Mouse (Mus musculus) ovary, adult 18-20 months (tissue): ENCODE measurements around the gene Tbc1d30.

ENCODE experiments used
- DNase-seq: peaks from one replicate; pipeline ENCODE4 v3.0.0; 2022; ENCODE audit warnings: low spot score, mixed read lengths

The Tbc1d30 gene

DNA sequence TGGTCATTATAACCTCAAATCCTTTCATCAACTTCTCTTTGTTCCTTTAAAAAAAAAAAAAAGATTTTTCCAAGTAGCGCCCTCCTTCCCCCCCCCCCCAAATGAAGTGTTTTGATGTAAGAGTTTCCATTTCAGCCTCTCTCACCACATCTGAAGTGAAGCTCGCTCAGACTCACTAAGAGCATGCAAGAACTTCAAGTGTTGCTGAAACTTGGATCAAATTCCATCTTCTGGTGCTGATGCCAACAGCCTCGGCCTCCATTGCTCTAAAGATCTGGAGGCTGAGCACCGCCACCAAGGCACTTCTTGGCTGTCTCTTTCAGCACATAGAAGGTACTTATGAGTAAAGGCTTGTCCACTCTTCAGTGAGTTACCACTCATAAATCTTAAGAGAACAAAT lies 128.2 kb downstream of the Tbc1d30 start:
- no peak for DNase-seq

DNA sequence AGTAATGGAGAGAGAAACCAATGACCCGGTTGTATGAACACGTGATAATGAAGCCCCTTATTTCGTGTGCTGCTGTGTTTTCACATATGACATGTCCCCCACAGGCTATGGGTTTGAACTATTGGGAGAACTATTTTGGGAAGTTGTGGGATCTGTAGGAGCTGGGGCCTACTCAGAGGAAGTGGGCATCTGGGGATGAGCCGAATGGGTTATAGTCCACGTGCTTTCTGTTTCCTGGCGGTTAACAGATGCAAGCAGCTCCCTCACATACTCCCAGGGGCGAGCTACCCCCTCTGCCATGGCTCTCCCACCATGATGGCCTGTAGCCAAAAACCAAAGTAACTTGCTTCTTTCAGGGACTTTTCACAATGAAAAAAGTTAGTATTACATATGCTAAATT lies 132.5 kb downstream of the Tbc1d30 start:
- DNase-seq: no peak

DNA sequence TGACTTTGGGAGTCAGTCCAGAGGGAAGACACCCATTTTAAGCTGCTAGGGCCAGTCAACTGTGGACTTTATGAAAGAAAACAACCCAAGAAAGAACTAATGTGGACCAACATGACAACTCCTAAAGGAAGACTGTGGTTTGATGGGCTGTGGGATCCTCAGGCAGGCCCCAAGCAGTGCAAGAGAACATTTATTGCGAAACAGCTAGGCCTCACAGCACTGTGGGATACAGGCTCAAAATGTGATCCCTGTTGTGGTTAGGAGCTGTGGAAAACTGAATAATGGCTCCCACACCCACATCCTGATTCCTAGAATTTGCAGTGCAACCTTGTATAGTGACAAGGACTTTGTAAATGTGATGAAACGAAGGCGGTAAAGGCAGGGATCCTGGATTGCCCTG lies 134.3 kb downstream of the Tbc1d30 start:
- DNase-seq: no peak
